Mouse (Mus musculus): Measurements from ENCODE around the gene Tbr1. TPM values are rescaled to one million over a fixed set of nuclear protein-coding genes. Genes with fewer than 3 reads are reported as not detected.

Gene Tbr1
- total RNA-seq (2021): not detected

DNA sequence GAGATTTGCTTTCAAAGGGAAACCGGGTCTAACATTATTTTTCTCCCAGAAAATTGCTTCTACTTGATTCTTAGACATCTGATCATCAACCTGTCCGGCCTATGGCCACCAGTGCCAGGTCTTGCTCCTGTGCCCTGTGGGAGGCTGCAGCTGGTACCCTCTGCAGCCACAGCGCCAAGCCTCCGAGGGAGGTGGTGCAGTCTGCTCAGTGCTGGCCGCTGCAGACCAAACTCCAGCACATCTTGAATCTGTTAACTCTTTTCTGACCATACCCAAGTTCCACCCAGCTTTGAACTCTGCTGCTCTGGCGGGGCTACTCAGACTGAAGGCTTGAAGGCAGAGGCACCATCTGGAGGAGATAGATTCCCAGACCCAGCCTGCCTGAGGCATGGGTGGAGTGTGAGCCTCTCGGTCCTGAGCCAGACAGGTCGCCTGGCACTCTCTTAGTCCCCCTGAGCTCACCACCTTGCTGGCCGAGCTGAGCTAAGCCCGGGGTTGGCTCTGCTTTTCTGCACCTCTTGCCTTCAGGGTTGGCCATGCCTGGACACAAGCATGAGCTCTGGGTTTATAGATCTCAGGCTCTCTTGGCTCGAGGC lies at the start of gene Tbr1:
Tbr1 (plus strand) TSS at position 275 of the 596 bp plus-strand sequence.
- DNase-seq: no peak

DNA sequence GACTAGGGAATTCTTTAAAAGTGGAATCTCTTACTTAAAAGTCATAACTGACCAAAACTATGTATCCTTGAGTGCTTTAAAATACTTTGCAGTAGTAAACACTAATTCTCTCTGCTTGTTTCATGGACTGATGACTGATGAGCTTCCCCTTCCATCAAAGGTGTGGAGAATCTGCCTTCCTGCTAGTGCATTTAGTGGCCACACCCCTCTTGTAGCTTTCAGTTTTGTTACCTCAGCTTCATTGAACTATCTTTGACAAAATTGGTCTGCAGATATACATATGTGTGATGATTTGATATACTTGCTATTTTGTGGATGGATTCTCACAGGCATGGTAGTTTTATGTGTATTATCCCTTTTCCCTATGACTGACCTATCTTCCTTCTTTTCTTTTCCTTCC lies 47.7 kb upstream of the Tbr1 start:
- DNase-seq: no peak

DNA sequence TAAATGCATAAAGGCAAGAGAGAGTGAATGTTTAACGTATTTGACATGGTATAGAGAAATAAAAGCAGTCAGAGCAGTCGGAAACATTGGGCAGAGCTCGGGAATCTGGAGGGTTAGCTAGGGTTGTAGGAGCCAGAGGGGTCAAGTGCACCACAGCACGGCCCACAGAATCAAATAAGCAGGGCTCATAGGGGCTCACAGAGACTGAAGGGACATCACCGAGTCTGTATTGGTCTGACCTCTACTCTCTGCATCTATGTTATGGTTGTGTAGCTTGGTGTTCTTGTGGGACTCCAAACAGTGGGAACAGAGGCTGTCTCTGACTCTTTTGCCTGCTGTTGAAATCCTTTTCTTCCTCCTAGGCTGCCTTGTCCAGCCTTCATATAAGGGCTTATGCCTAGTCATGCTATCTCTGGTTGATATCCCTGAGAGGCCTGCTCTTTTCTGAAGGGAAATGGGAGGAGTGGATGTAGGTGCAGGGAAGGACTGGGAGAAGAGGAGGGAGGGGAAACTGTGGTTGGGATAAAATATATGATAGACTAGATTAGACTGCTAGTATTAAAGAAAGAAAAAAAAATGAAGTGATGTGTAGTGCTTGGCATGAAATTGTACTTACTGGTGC lies 43.4 kb upstream of the Tbr1 start:
- DNase-seq: no peak

DNA sequence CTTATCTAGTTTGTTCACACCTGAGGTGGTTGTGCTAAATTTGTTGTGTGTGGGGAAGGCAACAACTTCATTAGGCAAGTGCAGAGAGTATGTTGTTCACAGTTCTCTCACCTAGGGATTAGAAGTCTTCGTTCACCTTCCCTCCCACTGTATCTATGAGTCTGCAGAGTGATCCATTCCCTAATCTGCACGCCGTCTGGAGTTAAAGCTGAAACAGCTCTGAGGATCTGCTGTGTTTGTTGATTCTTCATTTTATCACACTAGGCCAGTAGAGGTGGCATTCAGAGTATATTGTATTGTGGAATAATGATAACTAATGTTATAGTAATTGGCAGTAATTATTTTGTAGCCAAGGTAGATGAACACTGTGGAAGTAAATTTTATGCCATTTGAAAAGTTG lies 42.7 kb upstream of the Tbr1 start:
- no peak for DNase-seq

DNA sequence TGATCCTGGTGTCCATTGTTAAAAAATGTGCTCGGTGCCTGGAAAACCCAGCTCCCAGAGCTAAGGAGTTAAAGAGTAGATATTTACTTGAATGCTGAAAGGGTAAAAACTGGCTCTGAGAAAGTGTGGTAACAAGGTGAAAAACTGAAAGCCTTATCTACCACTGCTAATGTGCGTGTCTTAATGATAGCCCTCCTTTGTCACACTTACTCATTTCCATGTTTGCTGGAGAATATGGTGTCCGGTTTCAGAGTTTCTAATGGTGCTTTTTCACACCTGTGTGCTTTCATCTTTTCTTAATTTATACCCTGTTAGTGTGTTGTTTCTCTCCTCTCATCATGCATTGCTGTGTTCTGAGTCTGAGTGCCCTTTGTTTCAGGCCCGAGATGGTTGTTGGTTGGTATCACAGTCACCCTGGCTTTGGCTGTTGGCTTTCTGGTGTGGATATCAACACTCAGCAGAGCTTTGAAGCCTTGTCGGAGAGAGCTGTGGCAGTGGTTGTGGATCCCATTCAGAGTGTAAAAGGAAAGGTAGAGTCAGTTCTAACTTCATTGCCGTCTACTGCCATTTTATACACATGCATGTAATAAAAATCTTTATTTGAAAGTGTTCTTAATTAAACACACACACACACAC lies 38.1 kb upstream of the Tbr1 start:
- no peak for DNase-seq

DNA sequence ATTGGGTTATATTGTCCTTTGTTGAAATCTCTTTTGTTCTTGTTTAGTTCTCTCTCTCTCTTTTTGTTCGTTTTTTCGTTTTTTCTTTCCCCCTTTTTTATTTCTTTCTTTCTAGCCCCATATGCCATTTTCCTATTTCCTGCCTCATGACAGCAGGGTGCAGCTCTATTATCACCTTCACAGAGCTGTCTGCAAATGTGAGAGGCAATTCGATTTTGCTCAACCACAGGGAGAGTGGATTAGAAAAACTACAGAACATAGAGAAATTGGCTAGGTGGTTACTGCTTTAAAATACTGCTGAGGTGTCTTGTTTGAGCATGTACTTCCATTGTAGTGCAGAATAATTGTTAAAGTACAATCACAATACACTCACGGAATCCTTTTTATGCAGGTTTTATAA lies 37.2 kb upstream of the Tbr1 start:
- no peak for DNase-seq

DNA sequence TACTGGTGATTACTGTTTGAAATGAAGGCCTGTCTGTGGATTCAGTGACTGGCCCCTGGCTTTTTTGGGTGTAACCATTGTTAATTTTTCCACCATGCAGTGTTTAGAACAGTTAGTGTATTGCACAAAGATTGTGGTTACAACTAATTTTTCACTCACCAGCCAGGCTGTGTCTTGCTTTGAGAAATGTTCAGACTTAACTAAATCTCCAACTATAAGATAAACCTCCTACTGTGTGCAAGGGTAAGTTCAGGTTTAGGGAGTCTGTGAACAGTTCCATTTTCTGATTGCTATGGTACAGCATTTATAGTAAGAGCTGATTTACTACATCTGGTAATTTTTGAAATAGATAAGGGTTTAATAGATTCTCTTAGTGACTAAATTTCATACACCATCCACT lies 21.9 kb upstream of the Tbr1 start:
- no peak for DNase-seq

DNA sequence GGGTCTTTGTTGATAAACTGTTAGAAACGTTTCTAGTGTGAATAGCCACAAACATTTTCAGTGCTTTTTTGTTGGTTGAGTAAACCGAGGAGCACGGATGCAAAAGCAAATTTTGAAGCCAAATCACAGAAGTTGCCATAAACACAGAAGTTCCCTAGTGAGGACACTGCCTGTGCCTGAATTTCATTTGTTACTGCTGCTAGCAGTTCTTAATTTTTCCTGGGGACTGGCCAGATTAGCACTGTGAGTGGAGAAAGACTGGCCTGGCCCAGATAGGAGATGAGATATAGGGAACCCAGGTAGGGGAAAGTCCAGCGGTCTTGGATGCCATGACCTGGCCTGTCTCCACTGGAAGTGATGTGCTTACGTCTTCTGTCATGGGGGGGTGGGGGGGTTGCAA lies 7.8 kb upstream of the Tbr1 start:
- no peak for DNase-seq

DNA sequence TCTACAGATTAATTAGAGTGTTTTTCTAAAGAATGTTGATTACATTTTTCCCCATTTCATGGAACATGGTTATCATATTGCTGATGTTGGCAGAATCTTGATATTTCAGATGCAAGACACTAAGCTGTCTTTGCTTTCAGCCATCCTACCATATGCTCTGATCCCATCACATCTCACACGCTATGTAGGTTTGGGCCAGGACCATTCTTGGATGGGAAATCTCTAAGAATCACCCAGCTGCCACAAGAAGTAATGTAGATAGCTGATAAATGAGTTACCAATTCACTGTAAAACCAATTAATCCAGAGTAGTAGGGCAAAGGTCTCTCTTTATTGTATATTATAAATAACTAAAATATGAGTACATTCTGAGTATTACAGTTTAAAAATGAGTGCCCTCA lies 4.7 kb upstream of the Tbr1 start:
- no peak for DNase-seq

DNA sequence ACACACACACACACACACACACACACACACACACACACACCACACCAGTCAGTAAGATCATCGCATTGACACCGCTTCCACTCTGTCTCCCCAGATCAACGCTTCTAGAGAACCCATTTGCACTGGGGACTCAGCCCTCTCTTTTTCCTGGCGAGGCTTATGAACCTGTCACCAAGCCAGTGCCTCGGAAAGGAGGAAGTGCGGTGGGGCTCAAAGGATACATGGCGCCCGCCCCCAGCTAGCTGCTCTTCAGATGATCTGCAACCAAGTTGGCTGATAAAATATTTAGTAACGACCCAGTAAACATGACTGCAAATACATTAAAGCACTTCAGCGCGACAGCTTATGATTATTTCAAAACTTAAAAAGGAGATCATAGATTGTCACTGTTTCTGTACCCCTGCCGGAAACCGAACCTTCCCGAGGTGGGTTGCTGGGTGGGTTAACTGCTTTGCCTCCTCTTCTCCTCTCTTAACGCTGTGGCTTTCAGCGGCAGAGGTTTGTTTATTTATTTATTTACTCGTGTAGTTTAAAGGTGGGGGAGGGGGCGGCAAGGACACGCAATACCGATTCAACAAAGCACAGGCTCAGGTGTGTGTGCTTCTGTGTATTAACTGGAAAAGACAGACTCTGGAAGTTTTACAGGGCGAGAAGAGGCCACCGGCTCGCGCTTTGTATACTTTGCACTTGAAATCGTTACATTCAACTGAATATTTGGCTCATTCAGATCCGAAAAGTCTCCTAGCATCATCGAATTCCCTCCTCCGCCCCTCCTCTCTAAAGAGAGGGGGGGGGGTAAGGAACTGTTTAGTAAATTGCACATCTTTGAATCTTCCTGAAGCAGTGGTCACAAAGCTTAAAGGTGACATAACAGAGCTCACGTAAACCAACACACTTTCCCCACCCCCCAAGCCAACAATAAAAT lies 975 bp downstream of the Tbr1 start:
- no peak for DNase-seq

DNA sequence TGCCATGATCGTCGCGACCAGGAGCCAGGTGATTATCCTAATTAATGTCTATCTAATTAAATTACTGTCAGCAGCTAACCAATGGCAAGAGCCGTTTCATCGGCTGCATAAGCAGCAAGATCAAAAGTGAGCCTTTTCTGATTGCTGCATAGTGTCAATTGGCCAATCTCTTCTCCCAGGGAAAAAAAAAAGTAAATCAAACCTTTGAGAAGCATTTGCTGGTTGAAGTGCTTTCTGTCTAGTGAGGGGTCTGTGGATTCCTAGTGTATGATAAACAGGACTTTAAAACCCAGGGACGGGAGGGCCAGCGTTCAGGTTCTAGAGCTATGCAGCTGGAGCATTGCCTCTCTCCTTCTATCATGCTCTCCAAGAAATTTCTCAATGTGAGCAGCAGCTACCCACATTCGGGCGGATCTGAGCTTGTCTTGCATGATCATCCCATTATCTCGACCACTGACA lies 1.7 kb downstream of the Tbr1 start:
- no peak for DNase-seq

DNA sequence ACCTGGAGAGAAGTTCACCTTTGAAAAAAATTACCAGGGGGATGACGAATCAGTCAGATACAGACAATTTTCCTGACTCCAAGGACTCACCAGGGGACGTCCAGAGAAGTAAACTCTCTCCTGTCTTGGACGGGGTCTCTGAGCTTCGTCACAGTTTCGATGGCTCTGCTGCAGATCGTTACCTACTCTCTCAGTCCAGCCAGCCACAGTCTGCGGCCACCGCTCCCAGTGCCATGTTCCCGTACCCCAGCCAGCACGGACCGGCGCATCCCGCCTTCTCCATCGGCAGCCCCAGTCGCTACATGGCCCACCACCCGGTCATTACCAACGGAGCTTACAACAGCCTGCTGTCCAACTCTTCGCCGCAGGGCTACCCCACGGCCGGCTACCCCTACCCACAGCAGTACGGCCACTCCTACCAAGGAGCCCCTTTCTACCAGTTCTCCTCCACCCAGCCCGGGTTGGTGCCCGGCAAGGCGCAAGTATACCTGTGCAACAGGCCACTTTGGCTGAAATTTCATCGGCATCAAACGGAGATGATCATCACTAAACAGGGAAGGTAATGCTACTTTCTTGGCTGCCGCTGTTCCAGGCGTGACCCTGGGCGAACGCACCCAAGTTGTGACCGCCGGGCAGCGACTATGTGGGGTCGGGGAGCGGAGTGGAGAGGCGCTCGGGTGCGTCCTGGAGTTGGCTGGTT lies 2.3 kb downstream of the Tbr1 start:
- no peak for DNase-seq

DNA sequence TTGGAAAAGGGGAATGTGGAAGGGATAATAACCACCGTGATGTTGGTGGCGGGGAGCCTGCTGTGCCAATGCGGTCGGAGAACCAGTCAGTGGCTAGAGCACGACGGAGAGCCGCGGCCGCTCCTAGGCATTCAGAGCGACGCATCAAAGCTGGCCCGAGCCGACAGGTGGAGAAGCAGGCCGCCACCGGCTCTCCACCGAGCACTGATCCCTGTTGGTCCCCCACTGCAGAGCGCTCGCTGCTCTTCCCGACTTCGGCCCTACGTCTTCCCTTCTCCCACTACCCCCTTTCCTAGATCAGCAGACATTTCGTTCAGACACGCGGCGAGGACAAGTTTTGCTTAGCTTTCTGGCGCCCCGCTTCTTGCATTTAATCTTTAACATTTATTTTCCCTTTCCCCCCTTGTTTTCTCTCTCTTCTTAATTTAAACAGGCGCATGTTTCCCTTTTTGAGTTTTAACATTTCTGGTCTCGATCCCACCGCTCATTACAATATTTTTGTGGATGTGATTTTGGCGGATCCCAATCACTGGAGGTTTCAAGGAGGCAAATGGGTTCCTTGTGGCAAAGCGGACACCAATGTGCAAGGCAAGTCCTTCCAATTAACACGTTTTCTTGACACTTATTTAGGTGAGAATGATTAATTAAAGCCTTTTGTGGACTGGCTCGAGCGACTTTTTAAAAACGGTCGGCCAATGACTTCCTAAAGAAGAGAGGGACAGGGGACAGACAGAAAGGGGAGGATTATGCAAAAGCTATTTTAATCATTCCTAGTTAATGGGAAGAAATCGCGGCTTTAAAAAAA lies 3.0 kb downstream of the Tbr1 start:
- no peak for DNase-seq

DNA sequence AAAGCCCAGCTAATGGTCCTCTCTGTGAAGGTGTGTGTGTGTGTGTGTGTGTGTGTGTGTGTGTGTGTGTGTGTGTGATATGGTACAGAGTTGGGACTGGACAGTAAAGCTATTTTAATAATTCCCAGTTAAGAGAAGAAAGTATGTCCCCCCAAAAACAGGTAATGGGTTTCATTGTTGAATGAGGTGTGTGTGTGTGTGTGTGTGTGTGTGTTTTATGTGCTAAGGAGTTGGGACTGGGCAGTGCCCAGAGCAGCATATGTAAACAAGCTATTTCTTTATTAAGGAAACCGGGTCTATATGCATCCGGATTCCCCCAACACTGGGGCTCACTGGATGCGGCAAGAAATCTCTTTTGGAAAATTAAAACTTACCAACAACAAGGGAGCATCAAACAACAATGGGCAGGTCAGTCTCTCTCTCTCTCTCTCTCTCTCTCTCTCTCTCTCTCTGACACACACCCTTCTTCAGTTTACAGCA lies 3.7 kb downstream of the Tbr1 start:
- DNase-seq: no peak

DNA sequence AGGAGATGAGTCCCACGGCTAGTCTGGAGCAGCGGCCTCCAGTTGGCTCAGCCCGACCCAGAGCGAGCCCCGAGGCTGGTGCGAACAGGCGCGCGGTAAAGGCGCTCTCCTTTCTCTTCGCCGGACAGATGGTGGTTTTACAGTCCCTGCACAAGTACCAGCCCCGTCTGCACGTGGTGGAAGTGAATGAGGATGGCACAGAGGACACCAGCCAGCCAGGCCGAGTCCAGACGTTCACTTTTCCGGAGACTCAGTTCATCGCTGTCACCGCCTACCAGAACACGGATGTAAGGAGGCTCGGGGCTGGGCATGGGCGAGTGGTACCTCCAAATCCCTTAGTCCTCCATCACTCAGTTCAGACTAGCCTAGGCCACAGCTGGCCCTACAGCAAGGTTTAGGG lies 4.4 kb downstream of the Tbr1 start:
- no peak for DNase-seq

DNA sequence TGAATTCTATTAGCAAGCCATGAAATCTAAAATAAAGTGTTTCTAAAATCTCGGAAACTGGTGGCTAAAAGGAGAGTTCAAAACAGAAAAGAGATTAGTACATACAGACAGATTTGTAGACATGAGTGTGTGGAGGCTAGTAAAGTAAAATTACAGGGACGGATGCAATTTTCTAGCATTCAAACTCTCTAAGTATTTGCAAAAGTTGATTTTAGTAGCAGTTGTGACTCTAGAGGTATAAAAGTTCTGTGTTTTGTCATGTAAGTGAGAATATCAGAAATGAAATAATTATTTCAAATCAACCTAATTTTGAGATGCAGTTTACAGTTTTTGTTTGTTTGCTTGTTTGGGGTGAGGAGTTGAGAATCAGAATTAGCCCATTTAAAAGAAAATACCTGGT lies 5.1 kb downstream of the Tbr1 start:
- no peak for DNase-seq

DNA sequence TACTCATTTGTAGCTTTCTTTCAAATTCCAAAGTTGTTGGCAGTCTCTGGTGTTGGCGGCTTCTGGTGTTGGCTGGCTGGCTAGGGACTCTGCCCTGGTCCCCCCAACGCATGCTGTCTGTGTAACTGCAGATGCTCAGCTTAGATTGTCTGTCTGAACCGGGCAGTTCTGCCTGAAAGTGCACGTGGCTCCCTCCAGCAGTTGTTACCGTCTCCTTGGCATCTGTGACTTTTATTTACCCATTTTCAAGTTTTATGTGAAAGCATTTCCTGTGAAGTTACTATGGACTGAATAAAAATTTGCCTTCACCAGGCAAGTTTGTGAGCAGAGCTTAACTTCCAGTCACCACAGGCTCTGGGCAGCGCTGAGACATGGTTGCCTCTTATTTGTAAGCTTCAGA lies 6.0 kb downstream of the Tbr1 start:
- no peak for DNase-seq

DNA sequence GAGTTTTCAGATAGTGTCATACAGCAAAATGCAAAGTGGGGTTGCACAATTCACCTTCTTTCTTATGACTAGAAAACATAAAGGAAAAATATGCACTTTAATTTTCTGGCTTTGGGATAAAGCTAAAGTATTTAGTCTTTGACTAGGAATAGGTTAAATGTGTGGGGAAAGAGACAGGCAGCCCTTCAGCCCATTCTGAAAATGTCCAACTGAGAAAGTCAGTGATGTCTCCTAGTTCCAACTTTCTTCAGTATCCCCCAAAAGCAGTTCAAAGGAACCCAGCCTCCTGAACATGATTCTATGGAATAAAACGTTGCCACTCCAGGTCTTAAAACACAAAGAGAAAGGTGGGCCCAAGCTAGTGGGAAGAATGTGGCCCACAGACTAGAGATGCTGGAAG lies 6.7 kb downstream of the Tbr1 start:
- no peak for DNase-seq

DNA sequence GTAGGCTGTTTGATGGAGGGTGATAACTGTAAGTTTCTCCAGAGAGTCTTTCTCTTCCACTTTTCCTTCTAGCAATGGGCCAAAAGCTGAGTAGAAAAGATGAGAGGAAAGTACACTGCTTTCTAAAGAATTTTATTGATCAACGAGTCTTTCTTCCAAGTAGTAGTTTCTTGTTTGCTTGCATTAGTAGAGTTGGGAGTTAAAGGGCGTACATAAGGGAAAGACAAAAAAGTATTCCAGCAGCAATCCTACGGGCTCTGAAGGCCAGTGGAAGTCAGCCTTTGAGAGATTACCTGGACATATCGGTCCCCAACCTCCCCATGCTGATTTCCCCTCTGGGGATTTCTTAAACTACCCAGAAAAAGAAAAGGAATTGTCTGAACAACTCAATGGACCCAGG lies 8.0 kb downstream of the Tbr1 start:
- DNase-seq: no peak

DNA sequence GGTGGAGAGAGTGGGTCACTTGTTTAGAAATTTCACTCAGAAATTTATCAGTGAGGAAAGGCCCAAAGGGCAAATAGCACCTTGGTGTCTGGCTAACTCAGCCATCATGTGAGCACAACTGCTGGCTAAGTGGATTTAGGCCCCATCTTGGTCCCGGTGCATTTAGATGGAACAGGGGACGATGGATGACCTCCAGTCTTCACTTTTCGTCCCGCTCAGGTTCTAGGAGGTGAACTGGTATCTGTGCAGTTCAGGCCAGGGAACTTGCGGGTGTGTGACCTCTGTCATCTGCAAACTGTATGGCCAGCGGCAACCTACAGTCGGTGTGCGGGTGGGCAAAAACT lies 8.4 kb downstream of the Tbr1 start:
- DNase-seq: no peak
